Mouse (Mus musculus): Measurements from ENCODE around the gene Prr12.
A peak's percentile ranks its signal among the peaks of the same experiment; 100 is the strongest.
"Not testable (repeated sequence)": the region's sequence is repeated elsewhere in the genome, so short reads cannot be mapped to it uniquely, and the experiment has no call there.

The Prr12 gene

DNA sequence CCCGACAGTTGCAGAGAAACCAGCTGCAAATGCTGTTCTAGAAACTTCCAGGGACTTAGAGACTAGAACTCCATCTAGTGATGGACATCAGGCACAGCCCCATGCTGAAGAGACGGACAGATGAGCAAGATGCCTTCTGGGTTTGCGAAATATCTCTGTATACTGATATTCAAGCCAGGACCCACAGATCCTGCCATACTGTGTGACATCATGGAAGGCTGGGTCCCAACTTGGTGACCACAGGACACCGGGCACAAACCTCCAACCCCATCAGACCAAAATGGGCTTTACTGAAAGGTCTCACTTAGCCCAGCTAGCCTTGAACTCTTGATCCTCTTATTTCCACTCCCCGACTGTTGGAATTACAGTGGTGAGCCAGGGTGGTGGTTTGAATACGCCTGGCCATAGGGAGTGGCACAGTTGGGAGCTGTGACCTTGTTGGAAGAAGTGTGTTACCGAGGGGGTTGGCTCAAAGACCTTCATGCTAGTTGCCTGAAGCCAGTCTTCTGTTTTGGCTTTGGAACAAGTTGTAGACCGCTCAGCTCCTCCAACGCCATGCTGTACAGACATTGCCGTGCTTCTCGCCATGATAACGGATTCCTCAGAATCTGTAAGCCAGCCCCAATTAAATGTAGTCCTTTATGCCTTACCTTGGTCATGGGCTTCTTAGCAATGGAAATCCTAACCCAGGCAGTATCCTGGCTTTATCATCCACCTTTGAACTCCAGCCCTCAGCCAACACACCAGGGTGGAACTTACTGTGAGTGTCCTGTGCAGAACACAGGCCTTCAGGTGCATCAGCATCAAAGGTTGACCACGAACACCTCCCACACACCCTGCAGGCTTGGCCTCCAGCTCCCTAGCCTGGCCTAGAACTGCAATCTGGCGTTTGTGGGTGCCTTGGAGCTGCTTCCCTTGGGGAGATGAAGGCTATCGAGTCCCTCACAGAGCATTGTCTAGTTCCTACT, 28.1 kb downstream of the Prr12 start:
- no peak for DNase-seq (ENCODE audit: low read depth, low spot score)

DNA sequence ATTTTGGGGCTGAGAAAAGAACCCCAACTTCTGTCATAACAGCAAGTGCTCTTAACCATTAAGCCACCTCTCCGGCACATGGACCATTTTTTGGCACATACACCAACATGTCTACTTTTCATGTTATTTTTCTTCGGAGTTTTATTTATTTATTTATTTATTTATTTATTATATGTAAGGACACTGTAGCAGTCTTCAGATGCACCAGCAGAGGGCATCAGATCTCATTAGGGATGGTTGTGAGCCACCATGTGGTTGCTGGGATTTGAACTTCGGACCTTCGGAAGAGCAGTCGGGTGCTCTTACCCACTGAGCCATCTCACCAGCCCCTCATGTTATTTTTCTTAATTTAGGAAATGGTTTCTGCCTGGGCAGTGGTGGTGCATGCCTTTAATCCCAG, 29.0 kb downstream of the Prr12 start:
- DNase-seq (ENCODE audit: low read depth, low spot score) = not testable (repeated sequence)

DNA sequence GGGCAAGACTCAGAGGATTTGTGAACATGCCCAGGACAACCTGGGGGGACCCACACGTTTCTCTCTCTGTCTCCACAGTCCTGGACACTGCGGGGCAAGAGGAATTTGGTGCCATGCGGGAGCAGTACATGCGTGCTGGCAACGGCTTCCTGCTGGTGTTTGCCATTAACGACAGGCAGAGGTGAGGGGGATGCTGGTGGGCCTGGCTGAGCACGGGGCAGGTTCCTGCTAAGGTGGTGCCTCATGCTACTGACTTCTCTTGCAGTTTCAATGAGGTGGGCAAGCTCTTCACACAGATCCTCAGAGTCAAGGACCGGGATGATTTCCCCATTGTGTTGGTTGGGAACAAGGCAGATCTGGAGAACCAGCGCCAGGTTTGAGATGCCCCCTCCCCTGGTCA, 32.5 kb downstream of the Prr12 start:
- no peak for DNase-seq (ENCODE audit: low read depth, low spot score)

DNA sequence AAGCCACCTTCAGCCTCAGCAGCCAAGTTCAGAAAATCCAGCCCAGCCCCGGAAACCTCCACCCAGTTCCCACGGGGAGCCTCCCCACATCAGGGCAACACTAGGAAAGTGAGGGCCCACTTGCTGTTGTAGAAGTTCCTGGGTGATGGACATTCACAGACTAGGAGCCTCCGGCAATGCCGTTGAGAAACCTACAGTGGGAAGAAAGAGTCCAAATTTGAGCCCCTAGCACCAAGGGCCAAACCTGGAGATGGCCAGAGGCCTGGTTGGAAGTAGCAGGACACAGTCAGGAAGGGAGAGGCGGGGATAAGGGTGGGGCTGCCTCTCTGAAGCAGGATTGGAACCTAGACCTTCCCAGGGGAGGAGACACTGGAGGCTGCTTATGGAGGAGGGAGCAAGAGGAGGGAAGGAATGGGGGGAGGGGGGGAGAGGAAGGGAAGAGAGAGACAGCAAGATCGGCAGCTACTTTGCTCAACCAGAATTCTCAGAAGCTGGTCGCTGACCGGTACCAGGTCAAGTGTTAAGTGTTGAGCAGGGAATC, 33.6 kb downstream of the Prr12 start:
- no peak for DNase-seq (ENCODE audit: low read depth, low spot score)

DNA sequence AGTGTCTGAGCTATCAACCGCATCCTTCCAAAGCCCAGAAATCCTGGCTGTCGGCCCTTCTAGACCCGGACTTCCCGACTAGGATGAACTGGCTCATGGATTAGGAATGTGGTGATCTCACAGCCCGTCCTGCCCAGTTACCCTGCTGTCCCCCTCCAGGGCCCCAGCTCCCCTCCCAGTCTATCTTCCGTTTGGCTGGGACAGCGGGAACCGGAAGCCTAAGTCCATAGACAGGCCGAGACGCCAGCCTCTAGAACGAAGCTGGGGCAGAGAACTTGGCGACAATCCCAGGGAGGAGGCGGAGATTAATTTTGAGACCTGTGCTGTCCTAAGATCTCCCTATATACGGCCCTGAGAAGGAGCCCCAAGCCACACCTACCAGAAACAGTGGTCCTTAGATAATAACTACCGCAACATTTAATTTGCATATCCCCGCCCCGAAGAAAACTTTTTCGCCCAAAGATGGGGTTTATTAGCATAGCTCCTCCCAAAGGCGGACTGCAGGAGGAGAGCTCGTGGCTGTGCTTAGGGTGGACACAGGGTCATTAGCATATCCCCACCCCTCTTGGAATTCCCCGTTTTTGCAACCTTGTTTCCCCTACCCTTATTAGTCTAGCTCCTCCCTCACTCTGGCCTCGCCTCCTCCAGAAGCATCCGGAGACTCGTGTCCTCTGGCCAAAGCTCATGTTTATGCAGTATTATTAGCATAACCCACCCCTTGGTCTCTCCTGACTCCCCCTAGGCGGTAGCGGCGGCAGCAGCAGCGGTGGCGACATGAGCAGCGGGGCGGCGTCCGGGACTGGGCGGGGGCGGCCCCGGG, 35.2 kb downstream of the Prr12 start, which contains the start of gene Rras:
TSS of gene Rras (plus strand) at position 720 of the 820 bp plus-strand sequence.
- DNase-seq (ENCODE audit: low read depth, low spot score) = peak; percentile 95

DNA sequence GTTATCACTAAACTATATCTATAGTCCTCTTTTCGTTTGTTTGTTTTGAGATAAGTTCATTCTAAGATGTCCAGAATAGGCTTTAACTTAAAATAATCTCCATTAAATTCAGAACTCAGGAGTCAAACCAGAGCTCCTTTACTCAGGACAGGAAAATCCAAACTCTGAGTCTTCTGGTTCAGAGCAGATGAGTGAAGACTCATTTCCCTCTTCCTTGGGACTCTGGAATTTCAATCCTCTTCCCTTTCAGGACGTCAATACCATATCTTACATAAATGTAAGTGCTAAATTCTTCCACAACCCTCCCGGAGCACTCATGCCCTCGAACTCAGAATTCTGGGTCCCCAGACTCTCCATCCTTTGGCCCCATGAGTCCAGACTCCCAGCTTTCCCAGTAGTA, 35.9 kb downstream of the Prr12 start:
- no peak for DNase-seq (ENCODE audit: low read depth, low spot score)

DNA sequence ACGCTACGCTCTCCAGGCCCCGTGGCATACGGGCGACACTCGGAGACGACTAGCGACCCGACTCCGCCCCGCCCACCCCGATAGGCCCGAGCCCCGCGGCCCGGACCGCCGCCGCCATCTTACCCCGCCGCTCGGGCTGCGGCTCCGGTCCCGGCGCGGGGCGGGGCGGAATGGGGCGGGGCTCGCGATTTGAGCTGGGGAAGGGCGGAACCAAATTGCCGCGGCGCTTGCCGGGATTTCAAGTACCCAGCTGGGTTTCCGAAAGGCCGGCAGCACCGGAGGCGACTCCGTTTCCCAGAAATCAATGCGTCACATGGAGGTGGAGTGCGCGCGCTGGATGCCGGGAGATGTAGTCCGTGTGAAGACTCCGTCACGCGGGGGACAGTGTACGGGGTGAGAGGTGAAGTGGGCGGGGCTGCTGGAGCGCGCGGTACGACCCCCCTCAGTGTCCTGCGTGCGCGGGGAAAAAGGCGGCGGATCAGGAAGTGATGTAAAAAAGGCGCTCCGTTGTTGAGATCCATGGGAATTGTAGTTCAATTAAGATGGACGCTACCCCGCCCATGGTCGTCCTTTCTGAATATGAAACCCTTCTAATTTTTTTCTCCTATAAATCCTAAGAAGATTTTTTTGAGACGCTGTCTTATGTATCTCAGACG, 36.6 kb downstream of the Prr12 start, which contains the start of gene Scaf1:
TSS of gene Scaf1 (minus strand) at position 407 of the 656 bp plus-strand sequence.
- peak; percentile 97 for DNase-seq (ENCODE audit: low read depth, low spot score)

DNA sequence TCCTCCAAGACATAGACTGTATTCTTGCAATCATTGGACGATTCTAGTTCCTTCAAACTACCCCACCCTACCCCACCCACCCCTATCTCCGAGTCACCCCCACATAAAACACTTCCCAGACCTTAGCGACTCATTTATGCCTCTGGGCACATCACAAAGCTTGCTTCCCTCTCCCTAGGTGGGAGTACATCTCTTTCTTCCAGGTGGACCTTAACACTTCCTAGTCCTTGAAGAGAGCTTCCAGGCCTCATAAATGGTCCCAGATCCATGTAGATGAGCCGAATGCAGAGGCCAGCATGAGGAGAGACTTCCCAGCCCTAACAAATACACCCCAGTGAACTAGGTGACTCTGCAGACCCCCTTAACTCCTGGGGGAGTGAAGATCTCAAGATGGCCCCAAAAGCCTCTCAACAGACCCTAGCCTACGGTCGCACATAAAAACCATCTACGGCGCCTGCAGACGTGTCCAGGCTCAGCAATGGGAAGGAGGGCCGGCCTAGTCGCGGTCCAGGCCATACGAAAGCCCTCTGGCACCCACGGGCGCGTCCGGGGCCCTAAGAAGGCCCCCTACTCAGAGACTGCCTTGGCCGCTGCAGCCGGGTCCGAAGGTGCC, 37.2 kb downstream of the Prr12 start:
- DNase-seq (ENCODE audit: low read depth, low spot score) = no peak

DNA sequence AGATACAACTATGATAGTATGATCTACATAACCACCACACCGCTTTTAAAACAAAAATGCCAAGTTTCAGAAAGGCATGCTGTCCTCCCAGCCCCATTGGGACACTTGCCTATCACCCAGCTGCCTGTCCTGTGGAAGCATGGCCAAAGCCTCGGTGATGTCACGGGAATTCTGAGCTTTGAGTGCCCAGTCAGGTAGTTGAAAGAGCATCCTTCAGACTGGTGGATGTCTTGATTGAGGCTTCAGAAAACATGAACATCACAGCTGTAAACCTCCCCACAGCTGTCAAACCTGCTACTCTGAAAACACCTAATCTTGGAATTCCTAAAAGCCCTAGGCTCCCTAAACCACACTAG, 38.6 kb downstream of the Prr12 start:
- DNase-seq (ENCODE audit: low read depth, low spot score) = no peak

DNA sequence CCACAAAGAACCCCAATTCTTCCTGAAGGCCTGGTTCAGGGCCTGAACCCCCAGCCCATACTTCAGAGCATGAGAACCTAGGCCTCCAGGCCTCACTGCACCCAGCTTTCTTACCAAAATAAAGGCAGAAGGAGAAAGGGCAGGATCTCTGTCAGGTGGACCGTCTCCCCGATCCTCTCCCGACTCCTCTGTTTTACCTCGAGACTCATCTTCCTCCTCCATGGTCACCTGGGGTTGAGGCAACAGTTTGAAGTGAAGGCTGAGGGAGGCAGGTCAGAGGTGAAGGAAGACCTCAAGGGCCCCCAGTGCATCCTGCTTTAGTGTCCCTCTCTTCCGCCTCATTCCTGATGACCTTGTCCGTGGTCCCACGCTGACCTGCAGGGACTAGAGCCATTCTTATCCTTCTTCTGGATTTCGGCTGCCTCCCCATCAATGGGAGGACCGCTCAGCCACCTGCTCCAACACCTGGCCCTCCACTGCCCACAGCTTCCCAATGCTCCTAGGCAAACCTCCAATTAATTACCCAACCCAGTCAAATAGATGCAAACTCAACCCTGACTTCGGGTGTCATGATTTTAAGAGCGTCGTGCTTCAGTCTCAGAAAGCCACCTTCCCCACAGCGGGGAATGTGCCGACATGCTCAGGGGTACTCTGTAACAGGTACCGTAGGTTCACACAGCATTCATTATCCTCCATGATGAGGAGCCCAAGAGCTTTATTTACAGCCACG, 39.1 kb downstream of the Prr12 start:
- no peak for DNase-seq (ENCODE audit: low read depth, low spot score)

DNA sequence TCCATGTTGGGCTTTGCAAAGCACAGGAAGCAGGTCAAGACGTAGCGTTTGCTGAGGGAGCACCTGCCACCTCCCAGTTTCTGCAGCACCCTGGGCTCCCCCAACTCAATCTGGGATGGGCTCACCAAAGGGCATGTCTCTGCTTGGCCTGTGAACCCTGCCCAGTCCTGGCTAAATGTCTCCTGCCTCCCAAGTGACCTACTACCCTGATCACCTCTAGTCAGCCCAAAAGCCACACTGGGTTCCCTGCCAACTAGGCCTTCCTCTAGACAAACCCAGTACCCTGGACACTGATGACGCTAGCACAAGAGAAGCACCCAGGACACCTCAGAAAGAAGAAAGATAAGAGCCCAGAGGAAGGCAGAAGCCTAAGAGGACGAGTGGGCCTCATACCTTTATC, 39.9 kb downstream of the Prr12 start:
- no peak for DNase-seq (ENCODE audit: low read depth, low spot score)

DNA sequence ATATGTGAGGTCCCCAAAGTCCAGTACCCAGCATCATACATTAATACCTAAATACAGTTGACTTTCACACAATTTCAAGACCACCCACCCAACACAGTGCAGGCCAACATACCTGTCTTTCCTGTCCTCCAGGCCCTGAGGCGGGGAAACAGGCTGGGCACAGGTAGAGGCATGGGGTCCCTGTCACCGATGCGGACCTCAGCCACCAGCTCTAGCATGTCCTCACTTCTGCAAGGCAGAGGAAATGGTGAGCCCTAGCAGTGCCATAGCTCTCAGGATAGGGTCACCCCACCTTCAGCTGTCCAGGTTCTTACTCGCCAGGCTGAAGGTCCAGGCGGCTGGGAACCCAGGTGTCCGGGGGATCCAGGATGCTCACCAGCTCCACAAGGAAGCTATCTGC, 40.7 kb downstream of the Prr12 start:
- DNase-seq (ENCODE audit: low read depth, low spot score) = no peak

DNA sequence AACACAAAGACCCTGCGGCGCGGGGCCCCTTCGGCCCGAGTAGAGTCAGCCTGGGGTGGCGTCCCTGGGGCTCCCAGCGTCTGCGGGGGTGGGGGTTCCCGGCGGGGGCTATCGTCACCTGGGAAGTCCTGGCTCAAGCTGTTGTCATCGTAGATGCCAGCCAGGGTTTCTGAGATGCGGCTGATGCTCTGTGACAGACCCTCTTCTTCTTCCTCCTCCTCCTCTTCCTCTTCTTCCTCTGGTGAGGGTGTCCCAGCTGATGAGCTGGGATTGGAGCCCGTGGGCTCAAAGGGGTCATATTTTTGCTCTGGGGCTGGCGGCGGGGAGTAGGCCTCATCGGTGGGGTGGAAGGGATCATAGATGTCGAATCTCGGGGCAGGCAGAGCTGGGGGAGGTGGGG, 44.3 kb downstream of the Prr12 start:
- DNase-seq (ENCODE audit: low read depth, low spot score) = no peak

DNA sequence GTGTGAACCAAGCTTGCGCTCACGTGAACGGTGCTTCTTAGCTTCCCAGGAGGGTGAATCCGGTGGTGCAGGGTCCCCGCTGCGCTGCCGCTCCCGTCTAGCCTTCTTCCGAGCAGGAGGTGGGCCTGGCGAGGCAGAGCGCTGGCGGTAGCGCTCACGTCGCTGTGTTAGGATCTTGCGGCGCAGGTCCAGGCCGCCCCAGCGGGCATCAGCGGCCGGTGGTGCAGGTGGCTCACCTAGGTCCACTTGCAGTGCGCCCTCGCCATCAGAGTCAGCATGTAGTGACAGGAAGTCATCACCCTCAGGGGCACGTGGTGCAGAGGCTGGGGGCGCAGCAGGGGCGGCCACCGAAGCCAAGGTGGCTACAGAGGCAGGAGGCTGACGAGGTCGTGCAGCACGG, 44.8 kb downstream of the Prr12 start:
- DNase-seq (ENCODE audit: low read depth, low spot score) = no peak

DNA sequence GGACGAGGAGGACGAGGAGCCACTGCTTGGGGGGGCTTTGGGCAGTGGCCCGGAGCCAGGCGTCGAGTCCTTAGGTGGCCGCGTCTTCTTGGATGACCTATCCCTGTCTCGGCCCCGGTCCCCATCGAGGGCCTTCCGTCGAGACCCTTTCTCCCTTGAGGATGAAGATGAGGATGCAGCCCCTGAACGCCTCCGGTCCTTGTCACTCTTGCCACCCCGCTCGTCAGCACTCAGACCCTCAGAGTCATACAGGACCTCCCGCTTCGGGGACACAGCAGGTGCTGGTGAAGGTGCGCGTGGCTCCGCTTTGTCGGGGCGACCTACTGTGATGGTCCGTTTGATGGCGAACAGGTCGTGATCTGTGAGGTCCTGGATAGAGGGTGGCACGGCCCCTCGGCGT, 45.5 kb downstream of the Prr12 start:
- no peak for DNase-seq (ENCODE audit: low read depth, low spot score)

DNA sequence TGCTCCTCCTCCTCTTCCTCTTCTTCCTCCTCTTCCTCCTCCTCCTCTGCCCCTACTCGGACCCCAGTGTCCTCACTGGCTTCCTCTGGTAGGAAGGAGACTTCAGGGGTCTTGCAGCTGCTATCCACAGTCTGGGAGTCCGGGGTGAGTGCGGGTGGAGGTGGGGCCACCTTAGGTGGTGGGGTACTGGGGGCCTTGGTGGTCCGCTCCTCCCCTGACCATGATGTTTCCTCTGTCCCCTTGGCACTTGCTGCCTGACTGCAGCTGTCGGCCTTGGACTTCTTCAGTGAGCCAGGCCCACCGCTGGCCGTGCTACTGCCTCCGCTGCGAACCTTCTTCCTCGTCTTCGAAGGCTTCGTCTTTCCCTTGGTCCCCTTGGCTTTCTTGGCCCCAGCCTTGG, 46.2 kb downstream of the Prr12 start:
- DNase-seq (ENCODE audit: low read depth, low spot score) = no peak

DNA sequence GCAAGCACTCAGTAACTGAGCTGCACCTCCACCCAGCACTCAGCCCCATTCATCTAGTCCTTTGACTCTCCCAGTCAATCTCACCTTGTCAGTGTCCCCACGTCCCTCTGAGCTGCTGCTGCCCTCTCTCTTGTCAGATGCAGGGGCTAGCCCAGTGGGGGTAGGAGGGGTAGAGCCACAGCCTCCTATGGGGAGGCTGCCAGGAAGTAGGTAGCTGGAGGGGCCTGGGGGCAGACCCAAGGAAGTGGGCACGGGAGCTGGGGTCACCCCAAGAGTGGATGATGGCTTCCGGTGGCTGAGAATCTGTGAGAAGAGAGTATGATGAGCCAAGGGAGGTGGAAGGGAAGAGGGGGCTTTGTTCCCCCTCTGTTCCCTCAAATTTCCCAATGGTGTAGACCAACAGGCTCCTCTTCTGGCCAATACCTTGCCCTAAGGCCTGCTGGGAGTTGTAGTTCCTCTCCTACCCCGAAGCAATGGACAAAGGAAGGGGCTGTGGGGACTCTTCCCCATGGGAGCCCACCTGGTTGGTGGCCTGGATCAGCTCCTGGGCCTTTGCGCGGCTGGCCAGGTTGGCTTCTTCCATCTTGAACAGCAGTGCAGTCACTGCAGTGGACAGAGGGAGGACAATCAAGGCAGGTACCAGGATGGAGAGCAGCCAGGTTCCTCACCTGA, 47.2 kb downstream of the Prr12 start:
- DNase-seq (ENCODE audit: low read depth, low spot score) = no peak

DNA sequence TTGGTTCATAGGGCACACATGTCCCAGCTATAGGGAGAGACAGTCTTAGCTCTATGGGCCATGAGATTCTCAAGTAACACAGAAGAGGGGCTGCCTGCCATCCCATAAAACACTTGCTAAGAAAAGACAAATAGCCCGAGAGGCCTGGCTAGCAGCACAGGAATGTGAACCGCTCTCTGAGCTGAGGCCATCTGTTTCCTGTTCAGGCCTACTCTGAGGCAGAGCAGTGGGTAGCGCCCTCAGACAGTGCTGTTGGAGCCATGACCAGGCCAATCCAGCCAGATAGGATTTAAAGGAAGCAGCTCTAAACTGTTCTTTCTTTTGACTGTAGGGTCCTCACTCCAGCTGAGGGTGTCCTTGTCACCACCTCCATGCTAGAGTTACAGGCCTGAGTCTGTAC, 48.1 kb downstream of the Prr12 start:
- DNase-seq (ENCODE audit: low read depth, low spot score) = no peak

DNA sequence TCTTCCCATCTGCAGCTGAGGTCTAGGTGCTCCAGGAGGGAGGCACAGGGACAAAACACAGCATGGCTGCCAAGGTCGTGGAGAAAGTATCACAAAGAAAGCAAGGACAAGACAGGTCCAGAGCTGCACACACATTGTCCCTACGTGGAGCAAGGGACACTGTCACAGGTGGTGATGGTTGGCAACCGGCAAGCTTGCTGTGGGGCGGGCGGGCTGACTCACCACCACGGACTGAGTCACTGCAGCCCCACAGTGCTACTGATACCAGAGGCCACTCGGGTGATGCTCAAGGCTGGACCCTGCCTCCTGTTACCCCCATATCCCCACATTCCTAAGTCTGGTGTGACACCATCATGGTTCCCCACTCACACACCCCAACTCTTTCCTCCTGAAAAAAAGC, 50.2 kb downstream of the Prr12 start:
- DNase-seq (ENCODE audit: low read depth, low spot score) = no peak

DNA sequence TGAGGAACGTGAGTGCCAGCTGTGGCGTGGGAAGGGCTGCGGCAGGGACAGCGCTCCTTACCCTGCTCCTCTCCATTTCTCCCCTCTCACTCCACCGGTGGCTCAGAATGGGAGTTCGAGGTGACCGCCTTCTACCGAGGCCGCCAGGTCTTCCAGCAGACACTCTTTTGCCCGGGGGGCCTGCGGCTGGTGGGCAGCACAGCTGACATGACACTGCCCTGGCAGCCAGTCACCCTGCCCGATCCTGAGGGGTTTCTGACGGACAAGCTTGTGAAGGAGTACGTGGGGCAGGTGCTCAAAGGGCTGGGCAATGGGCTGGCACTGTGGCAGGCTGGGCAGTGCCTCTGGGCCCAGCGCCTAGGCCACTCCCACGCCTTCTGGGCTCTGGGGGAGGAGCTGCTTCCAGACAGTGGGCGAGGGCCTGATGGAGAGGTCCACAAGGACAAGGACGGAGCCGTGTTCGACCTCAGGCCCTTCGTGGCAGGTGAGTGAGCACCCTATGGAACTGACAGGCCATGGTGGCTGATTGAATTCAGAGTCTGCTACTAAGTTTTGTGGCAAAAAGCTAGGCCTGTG, 52.1 kb downstream of the Prr12 start:
- no peak for DNase-seq (ENCODE audit: low read depth, low spot score)

Measured in WW6 (cell line).